Mouse (Mus musculus): ENCODE results near the gene Cds2. TPM values are rescaled to one million over a fixed set of nuclear protein-coding genes. Genes with fewer than 3 reads are reported as not detected.

The Cds2 gene
- polyA plus RNA-seq, 1 experiment from 2014 or later = 57.8 TPM

DNA sequence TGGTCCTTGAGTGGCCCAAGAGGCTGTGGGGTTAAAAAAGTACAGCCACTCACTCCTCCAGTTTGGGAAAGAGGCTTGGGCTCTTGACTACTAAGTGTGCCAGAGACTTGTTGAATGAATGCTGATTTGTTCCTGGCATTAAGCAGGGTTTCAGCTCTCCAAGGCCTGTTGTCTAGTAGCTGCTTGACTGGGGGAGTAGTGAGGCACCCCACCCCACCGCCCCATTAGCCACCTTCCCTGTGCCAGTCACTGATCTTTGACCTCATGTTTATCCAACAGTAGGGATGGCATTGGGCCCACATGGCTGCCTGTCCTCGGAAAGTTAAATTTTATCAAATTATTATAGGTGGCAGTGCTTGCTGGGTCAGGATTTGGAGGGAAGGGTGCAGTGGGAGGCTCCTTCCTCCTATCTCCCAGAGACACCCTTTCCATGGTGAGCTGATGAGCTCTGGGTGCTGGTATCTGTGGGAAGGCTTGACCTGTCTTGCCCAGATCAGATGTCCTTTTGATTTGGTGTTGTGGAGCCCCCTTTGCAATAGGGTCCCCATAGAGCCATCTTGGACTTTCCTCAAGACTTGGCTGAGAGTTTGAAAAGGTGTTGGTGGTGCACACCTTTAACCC lies 7.5 kb downstream of the Cds2 start:
- no peak overlapping the region for H3K27ac ChIP-seq (replicated peaks)
- no peak for ATAC-seq (ENCODE audit: low FRiP score)
- peaks cover 3% of the 10 kb centered on the region for H3K4me1 ChIP-seq
- H3K4me2 ChIP-seq = no peak overlapping the region
- WGBS = 90% methylated on average over 2 of the region's 2 CpGs
- no peak overlapping the region for H3K4me3 ChIP-seq (replicated peaks)
- H3K27me3 ChIP-seq (replicated peaks) = no peaks in the 10 kb centered on the region
- H3K9me3 ChIP-seq (replicated peaks) = no peaks in the 10 kb centered on the region
- no peak overlapping the region for H3K9ac ChIP-seq (replicated peaks)
- no peaks in the 10 kb centered on the region for H3K36me3 ChIP-seq

DNA sequence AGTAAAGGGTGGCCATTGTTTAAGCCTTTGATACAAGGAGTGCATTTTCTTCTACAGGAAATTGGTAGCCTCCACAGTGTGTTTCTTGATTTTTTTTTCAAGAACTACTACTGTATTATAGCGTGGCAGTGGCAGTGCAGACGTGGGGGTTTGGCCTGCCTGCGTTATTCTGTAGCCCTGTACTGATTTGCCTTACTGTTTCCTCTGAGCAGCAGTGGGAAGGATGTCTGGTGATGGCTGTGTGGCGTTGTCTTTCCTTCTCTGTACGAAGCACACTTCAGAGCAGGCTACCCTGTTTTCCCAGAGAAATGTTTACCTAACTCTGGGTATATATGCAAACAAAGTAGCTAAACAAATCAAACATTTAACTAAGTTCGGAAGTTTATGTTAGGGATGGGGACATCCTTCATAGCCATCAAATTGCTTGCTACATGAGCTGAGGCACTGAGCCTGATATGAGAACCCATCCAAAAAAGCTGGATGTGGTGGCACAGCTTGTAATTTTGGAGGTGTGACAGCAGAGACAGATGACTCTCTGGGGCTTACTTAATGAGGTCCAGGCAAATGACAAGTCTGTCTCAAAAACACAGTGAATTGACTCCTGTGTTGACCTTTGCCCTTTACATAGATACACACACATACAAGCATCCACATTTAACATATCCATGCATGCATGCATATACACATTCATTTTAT lies 9.9 kb downstream of the Cds2 start:
- H3K4me1 ChIP-seq = no peaks in the 10 kb centered on the region; the same call in 1 of the 2 replicates
- H3K4me3 ChIP-seq (replicated peaks) = no peak overlapping the region
- H3K27ac ChIP-seq (replicated peaks) = no peak overlapping the region
- H3K36me3 ChIP-seq = no peaks in the 10 kb centered on the region
- H3K27me3 ChIP-seq (replicated peaks) = no peaks in the 10 kb centered on the region
- ATAC-seq (ENCODE audit: low FRiP score) = no peak
- H3K4me2 ChIP-seq = no peak overlapping the region
- no peak overlapping the region for H3K9ac ChIP-seq (replicated peaks)
- H3K9me3 ChIP-seq (replicated peaks) = no peaks in the 10 kb centered on the region
- WGBS = 83% methylated on average over 6 of the region's 6 CpGs

DNA sequence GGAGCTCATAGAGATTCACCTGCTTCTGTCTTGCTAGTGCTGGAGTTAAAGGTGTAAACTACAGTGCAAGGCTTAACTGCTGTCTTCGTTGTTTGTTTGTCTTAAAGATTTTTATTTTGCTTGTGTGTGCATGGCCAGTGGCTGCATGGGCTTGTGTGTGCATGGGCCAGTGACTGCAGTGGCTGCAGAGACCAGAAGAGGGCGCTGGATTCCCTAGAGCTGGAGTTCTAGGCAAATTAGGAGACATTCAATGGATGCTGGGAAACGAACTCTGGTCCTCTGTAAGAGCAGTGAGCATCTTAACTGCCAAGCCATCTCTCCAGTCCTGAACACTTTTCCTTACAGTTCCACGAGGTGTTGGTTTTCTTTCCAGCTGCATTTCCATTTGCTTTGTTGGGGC lies 12.6 kb downstream of the Cds2 start:
- Histone ChIP-seq H3K4me1 (peaks cover 5% of the 10 kb centered on the region; the same call in 1 of the 2 replicates), H3K4me3 (replicated peaks) (no peak overlapping the region), H3K9ac (replicated peaks) (no peak overlapping the region), H3K27ac (replicated peaks) (no peak overlapping the region), H3K9me3 (replicated peaks) (no peaks in the 10 kb centered on the region), H3K36me3 (no peaks in the 10 kb centered on the region), H3K4me2 (no peak overlapping the region), H3K27me3 (replicated peaks) (no peaks in the 10 kb centered on the region)
- 78% methylated on average over 4 of the region's 4 CpGs for WGBS
- no peak for ATAC-seq (ENCODE audit: low FRiP score)

DNA sequence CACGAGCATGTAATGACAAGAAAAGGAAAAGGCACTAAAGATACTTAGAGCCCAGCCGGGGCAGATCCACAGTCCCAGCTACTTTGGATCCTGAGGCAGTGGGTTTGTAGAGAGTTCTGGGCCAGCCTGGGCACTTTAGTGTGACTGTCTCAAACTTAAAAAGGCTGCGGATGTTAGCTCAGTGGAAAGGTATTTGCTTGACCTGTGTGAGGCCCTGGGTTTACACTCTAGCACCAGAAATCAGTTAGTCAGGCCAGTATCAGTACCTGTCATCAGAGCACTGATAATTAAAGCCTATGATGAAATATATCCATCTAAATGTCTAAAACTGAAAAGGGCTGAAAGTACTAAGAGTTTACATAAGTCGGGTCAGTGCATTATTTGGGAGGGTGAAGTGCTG lies 13.3 kb downstream of the Cds2 start:
- Histone ChIP-seq H3K4me2 (no peak overlapping the region), H3K27me3 (replicated peaks) (no peaks in the 10 kb centered on the region), H3K9ac (replicated peaks) (no peak overlapping the region), H3K9me3 (replicated peaks) (no peaks in the 10 kb centered on the region), H3K27ac (replicated peaks) (no peak overlapping the region), H3K36me3 (no peaks in the 10 kb centered on the region), H3K4me3 (replicated peaks) (no peak overlapping the region), H3K4me1 (peaks cover 5% of the 10 kb centered on the region; the same call in 1 of the 2 replicates)
- 79% methylated on average over 4 of the region's 4 CpGs for WGBS
- ATAC-seq (ENCODE audit: low FRiP score) = no peak

DNA sequence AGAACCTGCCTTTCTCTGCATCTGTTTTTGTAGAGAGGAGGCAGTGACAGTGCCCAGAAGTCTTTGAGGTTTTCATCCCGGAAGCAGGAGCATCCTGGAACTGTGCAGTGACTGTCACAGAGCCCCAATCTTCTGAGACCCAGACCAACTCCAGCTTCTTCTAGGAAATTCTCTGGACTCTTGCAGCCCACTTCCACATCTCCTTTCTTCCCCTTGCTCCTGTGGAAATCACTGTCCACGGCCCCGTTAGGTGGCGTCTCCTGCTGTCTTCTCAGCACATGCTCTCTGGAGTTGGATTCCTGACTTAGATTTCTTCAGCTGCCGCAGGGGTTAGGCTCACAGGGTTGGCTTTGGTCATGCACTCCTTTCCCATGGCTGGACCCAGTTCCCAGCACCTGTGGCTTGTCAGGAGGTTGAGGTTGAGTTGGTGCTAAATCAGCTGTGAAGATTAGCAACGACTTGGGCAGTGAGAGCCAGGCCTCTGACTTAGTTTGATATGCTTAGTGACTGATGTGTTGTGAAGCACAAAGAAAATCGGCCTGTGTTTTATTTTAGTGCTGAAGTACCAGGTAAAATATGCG lies 15.4 kb downstream of the Cds2 start:
- no peak overlapping the region for H3K4me3 ChIP-seq (replicated peaks)
- H3K9ac ChIP-seq (replicated peaks) = no peak overlapping the region
- no peak overlapping the region for H3K4me2 ChIP-seq
- no peaks in the 10 kb centered on the region for H3K9me3 ChIP-seq (replicated peaks)
- ATAC-seq (ENCODE audit: low FRiP score) = no peak
- H3K27ac ChIP-seq (replicated peaks) = no peak overlapping the region
- H3K27me3 ChIP-seq (replicated peaks) = no peaks in the 10 kb centered on the region
- peaks cover 23% of the 10 kb centered on the region for H3K4me1 ChIP-seq
- 84% methylated on average over 8 of the region's 8 CpGs for WGBS
- no peaks in the 10 kb centered on the region for H3K36me3 ChIP-seq

DNA sequence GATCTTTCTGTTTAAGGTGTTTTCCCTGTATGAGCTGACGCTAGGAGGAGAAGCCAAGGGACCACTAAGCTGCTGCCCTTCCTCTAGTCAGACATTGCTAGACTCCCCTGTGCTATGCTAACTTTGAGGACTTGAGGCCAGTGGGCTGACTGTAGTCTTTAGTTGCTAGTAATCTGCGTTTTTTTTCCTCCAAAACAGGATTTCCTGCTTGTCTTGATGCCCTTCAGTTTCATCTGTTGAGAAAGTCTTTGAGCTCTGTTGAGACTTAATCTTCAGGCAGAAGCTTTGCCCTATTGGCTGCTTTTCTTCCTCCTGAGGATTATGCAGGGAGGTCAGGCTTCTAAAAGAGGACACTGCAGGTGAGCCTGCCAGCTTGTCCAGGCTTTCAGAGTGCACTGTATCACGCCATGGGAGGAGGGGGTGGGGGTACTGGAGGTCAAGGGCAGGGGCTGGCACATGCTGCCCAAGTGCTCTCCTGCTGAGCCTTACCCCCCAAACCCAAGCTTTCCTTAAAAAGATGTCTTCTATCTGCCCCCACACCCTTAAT lies 16.5 kb downstream of the Cds2 start:
- Histone ChIP-seq H3K4me3 (replicated peaks) (no peak overlapping the region), H3K4me1 (peaks cover 28% of the 10 kb centered on the region), H3K27me3 (replicated peaks) (no peaks in the 10 kb centered on the region), H3K27ac (replicated peaks) (no peak overlapping the region), H3K4me2 (no peak overlapping the region), H3K9ac (replicated peaks) (no peak overlapping the region), H3K9me3 (replicated peaks) (no peaks in the 10 kb centered on the region), H3K36me3 (no peaks in the 10 kb centered on the region)
- WGBS = 68% methylated on average over 3 of the region's 3 CpGs
- ATAC-seq (ENCODE audit: low FRiP score) = no peak

DNA sequence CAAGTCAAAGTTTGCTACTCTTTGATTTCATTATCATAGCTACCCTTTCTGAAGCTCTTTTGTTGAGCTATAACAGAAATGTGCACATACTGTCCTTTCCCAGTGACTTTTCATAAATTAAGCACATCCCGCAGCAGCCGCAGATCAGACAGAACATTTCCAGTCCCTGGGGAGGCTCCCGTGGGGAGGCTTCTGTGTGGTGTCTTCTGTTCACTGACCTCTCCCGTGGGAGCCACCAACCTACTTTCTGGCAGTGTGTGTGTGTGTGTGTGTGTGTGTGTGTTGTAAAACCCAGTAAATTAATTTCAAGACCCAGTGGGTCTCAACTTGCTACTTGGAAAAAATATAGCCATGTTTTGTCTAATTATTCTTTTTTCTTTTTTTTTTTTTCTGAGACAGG lies 17.0 kb downstream of the Cds2 start:
- no peaks in the 10 kb centered on the region for H3K36me3 ChIP-seq
- no peaks in the 10 kb centered on the region for H3K9me3 ChIP-seq (replicated peaks)
- ATAC-seq (ENCODE audit: low FRiP score) = no peak
- H3K4me2 ChIP-seq = no peak overlapping the region
- 40% methylated on average over 4 of the region's 4 CpGs for WGBS
- peaks cover 32% of the 10 kb centered on the region for H3K4me1 ChIP-seq
- H3K9ac ChIP-seq (replicated peaks) = no peak overlapping the region
- H3K27ac ChIP-seq (replicated peaks) = no peak overlapping the region
- no peaks in the 10 kb centered on the region for H3K27me3 ChIP-seq (replicated peaks)
- no peak overlapping the region for H3K4me3 ChIP-seq (replicated peaks)

DNA sequence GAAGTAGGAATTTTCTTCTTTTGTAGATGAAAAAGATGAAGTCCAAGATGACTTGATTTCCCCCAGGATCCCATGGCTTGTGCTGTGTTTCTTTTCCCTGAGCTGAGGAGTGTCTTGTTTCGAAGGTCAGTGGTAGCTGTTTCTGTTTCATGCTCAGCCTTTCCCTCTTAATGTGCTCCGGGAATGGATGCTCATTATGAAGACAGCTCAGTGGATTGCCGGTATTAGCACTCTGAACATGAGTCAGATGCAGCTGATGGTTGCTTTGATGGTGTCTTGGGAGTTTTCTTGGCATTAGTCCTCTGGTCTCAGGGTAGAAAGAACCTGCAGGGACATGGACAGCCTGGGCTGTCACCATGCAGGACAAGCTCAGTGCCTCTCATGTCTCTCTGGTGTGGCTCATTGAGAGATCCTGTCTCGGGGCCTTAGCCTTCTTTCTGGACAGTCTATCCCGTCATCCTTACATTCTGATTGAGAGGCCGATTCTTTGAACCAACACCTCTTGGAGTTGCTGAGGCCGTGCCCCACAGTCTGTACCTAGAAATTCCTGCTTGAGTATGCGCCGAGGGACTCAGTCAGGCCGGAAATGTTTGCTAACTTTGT lies 17.7 kb downstream of the Cds2 start:
- 91% methylated on average over 10 of the region's 10 CpGs for WGBS
- H3K9ac ChIP-seq (replicated peaks) = no peak overlapping the region
- no peak overlapping the region for H3K4me2 ChIP-seq
- no peak for ATAC-seq (ENCODE audit: low FRiP score)
- peaks cover 32% of the 10 kb centered on the region for H3K4me1 ChIP-seq
- H3K27me3 ChIP-seq (replicated peaks) = no peaks in the 10 kb centered on the region
- no peaks in the 10 kb centered on the region for H3K36me3 ChIP-seq
- H3K4me3 ChIP-seq (replicated peaks) = no peak overlapping the region
- no peak overlapping the region for H3K27ac ChIP-seq (replicated peaks)
- no peaks in the 10 kb centered on the region for H3K9me3 ChIP-seq (replicated peaks)

DNA sequence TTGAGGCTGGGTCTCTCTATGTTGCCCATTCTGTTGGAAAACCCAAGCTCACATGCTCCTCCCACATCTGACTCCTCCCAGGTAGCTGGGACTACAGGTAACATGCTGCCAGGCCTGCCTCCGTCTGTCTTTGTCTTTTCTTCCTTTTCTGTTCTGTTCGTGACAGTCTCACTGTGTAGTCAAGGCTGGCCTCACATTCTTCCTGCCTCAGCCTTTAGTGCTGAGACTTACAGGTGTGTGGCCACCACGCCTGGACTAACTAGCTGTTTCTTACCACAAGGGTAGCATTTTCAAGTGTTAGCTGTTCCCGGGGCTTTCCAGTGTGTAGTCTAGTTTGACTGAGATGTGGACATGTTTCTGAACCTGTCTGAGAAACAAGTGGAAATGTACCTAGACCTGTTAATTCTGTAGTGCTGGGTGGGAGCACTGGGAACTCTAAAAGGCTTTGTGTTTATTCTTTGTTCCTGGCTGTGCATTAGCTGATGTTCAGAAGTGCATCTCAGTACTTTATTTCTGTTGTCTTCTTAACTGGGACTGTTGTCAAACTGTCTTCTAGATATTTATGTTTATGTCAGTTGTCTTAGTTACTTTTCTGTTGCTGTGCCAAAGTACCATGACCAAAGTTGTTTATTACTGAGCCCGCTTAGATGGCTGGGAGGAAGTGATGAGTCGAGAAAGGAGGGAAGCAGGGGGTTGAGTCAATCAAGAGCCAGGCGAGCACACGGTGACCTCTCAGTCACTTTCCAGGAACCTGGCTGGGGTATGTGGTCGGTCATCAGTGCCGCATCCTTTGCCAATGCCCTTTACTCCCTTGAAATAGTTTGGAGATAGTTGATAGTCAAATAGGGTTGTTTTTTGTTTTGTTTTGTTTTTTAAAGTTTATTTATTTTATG lies 18.9 kb downstream of the Cds2 start:
- H3K4me2 ChIP-seq = no peak overlapping the region
- H3K27me3 ChIP-seq (replicated peaks) = no peaks in the 10 kb centered on the region
- no peak overlapping the region for H3K9ac ChIP-seq (replicated peaks)
- H3K9me3 ChIP-seq (replicated peaks) = no peaks in the 10 kb centered on the region
- H3K27ac ChIP-seq (replicated peaks) = no peak overlapping the region
- peaks cover 32% of the 10 kb centered on the region for H3K4me1 ChIP-seq
- H3K36me3 ChIP-seq = no peaks in the 10 kb centered on the region
- H3K4me3 ChIP-seq (replicated peaks) = no peak overlapping the region
- no peak for ATAC-seq (ENCODE audit: low FRiP score)
- 55% methylated on average over 10 of the region's 10 CpGs for WGBS

DNA sequence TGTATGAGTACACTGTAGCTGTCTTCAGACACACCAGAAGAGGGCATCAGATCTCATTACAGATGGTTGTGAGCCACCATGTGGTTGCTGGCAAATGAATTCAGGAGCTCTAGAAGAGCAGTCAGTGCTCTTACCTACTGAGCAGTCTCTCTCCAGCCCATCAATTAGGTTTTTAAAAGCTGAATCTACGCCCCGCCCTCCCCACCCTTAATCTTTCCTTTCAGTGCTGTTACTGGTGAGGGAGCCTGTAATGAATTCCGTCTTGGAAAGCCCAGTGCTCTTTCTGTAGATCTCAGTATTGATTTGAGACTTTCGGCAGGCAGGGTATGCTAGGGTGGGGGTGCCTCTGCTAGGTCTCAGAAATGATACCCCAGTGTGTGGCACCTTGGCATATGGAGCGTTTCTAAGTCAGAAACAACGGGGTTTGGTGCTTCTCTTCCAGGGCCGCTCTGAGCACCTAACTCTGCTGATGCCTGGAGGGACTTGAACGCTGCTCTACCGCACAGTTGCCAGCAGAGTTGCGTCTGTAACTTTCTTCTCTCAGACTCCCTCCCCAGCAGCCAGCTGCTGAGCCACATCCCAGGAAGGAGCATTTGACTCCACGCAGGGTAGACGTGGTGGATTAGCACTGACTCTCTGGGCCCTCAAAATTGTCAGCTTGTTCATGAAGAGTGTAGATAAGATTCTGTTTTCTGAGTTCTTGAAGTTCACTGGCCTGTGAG lies 19.7 kb downstream of the Cds2 start:
- 35% methylated on average over 12 of the region's 12 CpGs for WGBS
- no peak overlapping the region for H3K4me3 ChIP-seq (replicated peaks)
- H3K4me1 ChIP-seq = peaks cover 32% of the 10 kb centered on the region
- H3K27ac ChIP-seq (replicated peaks) = no peak overlapping the region
- H3K27me3 ChIP-seq (replicated peaks) = no peaks in the 10 kb centered on the region
- no peak overlapping the region for H3K4me2 ChIP-seq
- 0 out of 2 replicates have a peak, but pooled peaks have one; percentile 40 for ATAC-seq (ENCODE audit: low FRiP score)
- H3K9ac ChIP-seq (replicated peaks) = no peak overlapping the region
- no peaks in the 10 kb centered on the region for H3K36me3 ChIP-seq
- H3K9me3 ChIP-seq (replicated peaks) = 0 out of 2 replicates have a peak, but pooled peaks cover 3% of the 10 kb centered on the region

Measured in neural tube, embryonic 15.5 days (tissue).